Mouse (Mus musculus) gastrocnemius, postnatal 25 days (tissue): ENCODE measurements around the gene Olfr544. TPM values are rescaled to one million over a fixed set of nuclear protein-coding genes. Genes with fewer than 3 reads are reported as not detected.

Experiments
- DNase-seq: peaks from one replicate; pipeline ENCODE4 v3.0.0; 2022
- total RNA-seq, 2 experiments: library from RNA; stranded (reverse); gene quantifications; 1 replicate in 1 of 2; 2 replicates in 1 of 2; pipeline ENCODE4 v1.2.3; 2021

Gene Olfr544
- total RNA-seq, 2 experiments from 2014 or later: not detected

DNA sequence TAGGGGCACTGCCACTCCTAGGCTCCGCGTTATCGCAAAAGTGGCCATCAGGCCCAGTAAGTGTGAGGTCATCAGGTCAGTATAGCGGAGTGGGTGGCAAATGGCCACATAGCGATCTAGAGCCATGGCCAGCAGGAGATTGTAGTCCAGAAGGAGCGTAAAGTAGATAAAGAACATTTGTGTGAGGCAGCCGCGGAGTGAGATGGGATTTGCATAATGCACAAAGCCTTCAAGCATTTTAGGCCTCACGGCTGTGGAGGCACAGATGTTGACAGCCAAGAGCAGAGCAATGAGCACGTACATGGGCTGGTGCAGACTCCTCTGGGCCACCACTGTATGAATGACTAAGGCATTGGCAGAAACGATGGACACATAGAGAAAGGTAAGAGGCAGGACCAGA is 10.7 kb downstream of the Olfr544 start:
- no peak for DNase-seq

GRCm38 (mm10) chr7:102476601-102477000 is 11.5 kb downstream of the Olfr544 start:
- no peak for DNase-seq

DNA sequence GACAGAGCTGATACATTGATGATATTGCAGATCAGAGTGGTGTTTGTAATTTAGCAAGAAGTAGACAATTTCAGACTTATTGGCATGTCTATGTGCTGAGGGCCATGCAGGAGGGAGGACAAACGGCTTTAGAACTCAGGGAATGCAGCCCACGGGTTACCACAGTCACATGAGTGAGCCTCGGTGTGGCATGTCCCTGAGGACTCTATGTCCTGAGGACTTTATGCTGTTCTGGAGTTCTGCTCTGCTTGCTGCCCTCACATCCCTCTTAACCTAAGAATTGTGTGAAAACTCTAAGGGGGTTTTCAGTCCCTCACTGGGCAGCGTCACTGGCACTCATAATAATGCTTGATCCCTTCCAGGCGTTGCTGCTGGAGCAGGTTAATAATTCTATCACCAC is 15.4 kb downstream of the Olfr544 start:
- DNase-seq: no peak

DNA sequence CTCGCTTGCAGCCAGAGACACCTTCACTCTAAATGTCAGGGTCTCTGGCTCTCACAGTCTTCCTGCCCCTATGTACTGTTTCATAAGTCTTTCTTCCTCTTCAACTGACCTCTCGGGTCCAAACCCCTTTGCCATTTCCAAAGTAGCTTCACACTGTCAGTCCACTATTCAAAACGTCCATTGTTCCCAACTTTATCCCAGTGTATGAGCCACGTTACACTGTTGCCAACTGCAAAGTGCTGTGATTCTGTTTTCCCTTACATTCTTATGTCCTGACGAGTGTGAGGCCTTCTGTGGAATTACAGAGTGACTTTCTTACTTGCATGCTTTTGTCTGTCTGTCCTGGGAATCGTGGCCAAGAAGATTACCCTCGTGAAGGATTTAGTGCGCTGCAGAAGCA is 20.5 kb downstream of the Olfr544 start:
- no peak for DNase-seq

GRCm38 (mm10) chr7:102458618-102459380 is 29.3 kb downstream of the Olfr544 start:
- DNase-seq: no peak

DNA sequence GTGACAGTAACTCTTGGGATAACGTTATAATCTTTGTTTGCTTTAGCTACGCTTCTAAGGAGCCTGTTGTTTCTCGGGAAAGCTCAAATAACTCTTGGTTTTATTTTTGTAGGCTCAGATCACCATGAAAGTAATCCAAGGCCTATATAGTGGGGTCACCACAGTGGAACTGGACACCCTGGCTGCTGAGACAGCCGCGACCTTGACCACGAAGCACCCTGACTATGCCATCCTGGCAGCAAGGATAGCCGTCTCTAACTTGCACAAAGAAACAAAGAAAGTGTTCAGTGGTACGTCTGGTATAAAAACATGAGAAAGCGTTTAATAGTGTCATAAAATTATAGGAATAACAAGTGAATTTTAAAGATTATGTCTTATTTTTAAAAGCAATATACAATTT is 41.7 kb downstream of the Olfr544 start:
- DNase-seq: no peak

GRCm38 (mm10) chr7:102444301-102444700 is 43.8 kb downstream of the Olfr544 start:
- DNase-seq: no peak

GRCm38 (mm10) chr7:102442432-102442831 is 45.7 kb downstream of the Olfr544 start:
- no peak for DNase-seq

GRCm38 (mm10) chr7:102441657-102442391 is 46.3 kb downstream of the Olfr544 start, which contains the start of gene Rrm1:
TSS of gene Rrm1 (plus strand) at chr7:102441695.
- DNase-seq: peak; percentile 93

DNA sequence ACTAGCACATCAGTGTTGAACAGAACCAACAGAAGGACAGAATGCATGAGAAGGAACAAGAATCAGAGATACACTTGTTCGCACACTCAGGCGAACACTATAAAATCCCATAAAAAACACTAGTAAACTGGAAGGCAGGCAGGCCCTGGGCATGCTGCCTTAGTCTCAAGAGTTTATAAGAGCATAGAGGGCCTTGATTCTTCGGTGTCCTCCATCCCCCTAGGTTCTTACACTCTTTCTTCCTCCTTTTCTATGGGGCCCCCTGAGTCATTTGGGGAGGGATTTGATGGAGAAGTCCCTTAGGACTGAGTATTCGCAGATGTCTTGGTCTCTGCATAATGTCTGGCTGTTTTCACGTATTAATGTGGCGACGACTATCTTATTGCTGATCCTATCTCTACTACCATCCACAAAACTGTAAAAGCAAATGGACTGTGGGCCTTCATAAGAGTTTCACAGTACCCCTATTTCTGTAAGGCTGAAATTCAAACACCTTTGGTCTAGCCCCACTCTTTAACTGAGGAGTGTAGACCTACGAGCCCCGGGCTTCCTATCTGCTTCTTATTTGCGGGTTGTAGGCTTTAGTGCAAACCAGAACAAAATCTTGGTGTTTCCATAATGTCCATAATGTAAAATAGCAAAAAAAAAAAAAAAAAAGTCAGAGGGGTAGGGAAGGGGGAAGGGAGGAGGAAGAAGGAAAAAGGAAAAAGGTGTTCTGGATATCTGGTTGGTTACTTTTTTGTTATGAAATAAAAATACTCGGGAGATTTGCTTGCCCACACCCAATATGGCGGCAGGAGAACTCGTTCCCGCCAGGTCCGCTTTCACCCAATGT is 47.1 kb downstream of the Olfr544 start:
- no peak for DNase-seq

DNA sequence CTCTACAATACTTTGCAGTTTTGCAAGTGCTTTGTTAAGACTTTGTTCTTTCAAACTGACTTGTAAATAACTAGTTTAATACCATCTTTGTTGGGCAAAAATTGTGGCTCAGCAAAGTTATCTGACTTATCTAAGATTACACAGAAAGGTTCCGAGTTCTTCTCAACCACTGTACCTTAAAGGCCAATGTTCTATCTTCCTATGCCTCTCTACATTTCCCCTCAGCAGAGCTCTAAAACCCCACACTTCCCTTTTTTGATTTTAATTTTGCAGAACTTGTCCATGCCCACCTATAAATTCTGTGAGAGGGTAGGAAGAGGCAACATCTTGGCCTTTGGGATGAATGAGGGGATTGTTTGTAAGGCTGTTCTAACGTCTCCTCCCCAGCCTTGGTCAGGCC is 53.8 kb downstream of the Olfr544 start:
- no peak for DNase-seq

Other genes with a start within 250 kb of the Olfr544 start
- 10 to 100 TPM; 14.6 to 15.5 TPM for gene Rhog, start 232.3 kb downstream of the Olfr544 start, total RNA-seq
- gene Stim1, start 220.5 kb downstream of the Olfr544 start, total RNA-seq: 100 to 1,000 TPM; 169 to 171 TPM
- gene Rrm1, start 46.6 kb downstream of the Olfr544 start, total RNA-seq: 10 to 100 TPM; 12.1 to 12.6 TPM
- not detected for gene Olfr543, start 6.6 kb downstream of the Olfr544 start, total RNA-seq
- not detected for gene Olfr545, start 11.3 kb upstream of the Olfr544 start, total RNA-seq
- not detected for gene Olfr547, start 46.4 kb upstream of the Olfr544 start, total RNA-seq
- not detected for gene Olfr548-ps1, start 52.6 kb upstream of the Olfr544 start, total RNA-seq
- not detected for gene Olfr549, start 61.6 kb upstream of the Olfr544 start, total RNA-seq
- gene Trim21, start 77.2 kb upstream of the Olfr544 start, total RNA-seq: 1 to 10 TPM; 2.8 to 3.8 TPM
- under 1 TPM in 1 of 2 experiments, not detected in 1; 0.16 TPM for gene Olfr550, start 83.1 kb upstream of the Olfr544 start, total RNA-seq
- gene Olfr551, start 103.6 kb upstream of the Olfr544 start, total RNA-seq: not detected
- gene Olfr552, start 109.5 kb upstream of the Olfr544 start, total RNA-seq: under 1 TPM; 0.10 to 0.11 TPM
- gene Olfr553, start 129.9 kb upstream of the Olfr544 start, total RNA-seq: not detected
- gene Olfr554, start 150.1 kb upstream of the Olfr544 start, total RNA-seq: not detected
- not detected for gene Olfr555, start 170.5 kb upstream of the Olfr544 start, total RNA-seq
- not detected for gene Olfr556, start 176.6 kb upstream of the Olfr544 start, total RNA-seq
- gene Trim68, start 199.0 kb upstream of the Olfr544 start, total RNA-seq: 1 to 10 TPM; 4.0 to 4.1 TPM
- not detected for gene Olfr557, start 207.6 kb upstream of the Olfr544 start, total RNA-seq
- gene Olfr558, start 213.9 kb upstream of the Olfr544 start, total RNA-seq: 1 to 10 TPM; 1.4 to 1.8 TPM
- gene Olfr33, start 230.8 kb upstream of the Olfr544 start, total RNA-seq: under 1 TPM in 1 of 2 experiments, not detected in 1; 0.31 TPM
- not detected for gene Olfr559, start 239.2 kb upstream of the Olfr544 start, total RNA-seq